Mouse (Mus musculus): ENCODE measurements at regions not wholly inside any gene's neighbourhood (a gene's known extent, or its start where the extent isn't known, plus 50 kb on each side); places are given as distances from the start of the nearest gene placed in this dataset.

DNA sequence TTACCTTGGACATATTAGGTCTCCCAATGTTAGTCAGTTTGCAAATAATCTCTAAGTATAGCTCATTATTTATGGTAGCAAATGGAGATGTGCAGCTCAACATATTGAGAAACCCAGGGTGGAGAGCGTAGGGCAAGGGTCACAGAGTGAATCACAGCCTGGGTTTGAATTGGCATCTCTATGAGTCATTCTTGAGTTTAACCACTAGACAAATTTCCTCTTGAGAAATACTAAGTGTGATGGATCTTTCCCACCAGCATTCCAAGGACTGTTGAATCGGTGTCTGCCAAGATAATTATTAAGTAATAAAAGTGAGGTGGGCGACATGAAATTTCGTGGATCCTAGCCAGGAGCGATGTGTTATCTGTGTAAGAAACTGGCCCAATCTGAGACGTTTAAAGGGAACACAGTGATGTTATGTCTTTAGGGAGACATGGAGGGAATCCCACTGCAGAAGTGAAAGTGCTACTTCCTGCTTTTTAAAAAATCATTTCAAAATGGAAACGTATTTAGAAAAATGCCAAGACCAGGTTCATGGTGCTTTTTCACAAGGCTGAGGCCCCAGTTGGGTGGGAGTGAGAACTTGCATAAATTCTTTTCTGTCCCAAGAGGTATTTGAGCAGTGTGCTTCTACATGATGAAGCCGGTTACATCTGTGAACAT lies 251.3 kb upstream of the Ptger4 start:
- TF ChIP-seq CTCF (conservative IDR thresholded peaks at IDR 0.05; ENCODE audit: low read length), result no peak
- no peak for TF ChIP-seq NANOG (IDR thresholded peaks at IDR 0.05; ENCODE audit: borderline replicate concordance, low read length)

Data from E14TG2a.4 (cell line).